Mouse (Mus musculus): ENCODE measurements at regions not wholly inside any gene's neighbourhood (a gene's known extent, or its start where the extent isn't known, plus 50 kb on each side); places are given as distances from the start of the nearest gene placed in this dataset.

GRCm38 (mm10) chr3:52706626-52707025, 310.4 kb downstream of the Cog6 start:
- TF ChIP-seq CTCF (IDR thresholded peaks at IDR 0.05; ENCODE audit: low read depth, low read length) (no peak), POLR2A (IDR thresholded peaks at IDR 0.05; ENCODE audit: borderline replicate concordance, low read depth, low read length) (no peak)

All from bone marrow macrophage, adult 2 months (primary cell).